Mouse (Mus musculus): ENCODE measurements around the gene Ttc7.

GRCm38 (mm10) chr17:87345252-87345593 is 62.5 kb downstream of the Ttc7 start:
- TF ChIP-seq CTCF (IDR thresholded peaks at IDR 0.05; ENCODE audit: insufficient read depth, low read depth, low read length), result no peak
- TF ChIP-seq POLR2A (IDR thresholded peaks at IDR 0.05; ENCODE audit: insufficient read depth, low read depth, low read length), result no peak

Data from olfactory bulb, adult 2 months (tissue).